Mouse (Mus musculus) forebrain, embryonic 14.5 days (tissue): ENCODE measurements at regions not wholly inside any gene's neighbourhood (a gene's known extent, or its start where the extent isn't known, plus 50 kb on each side); places are given as distances from the start of the nearest gene placed in this dataset.

Source experiments
- ATAC-seq: fragments of 200-750 bp; cut with Nextera tagmentation; 2 replicates; pipeline ENCODE4 v1.8.0; 2017; ENCODE audit warnings: mild to moderate bottlenecking, moderate library complexity
- DNase-seq: peaks from one replicate; pipeline ENCODE4 v3.0.0-alpha.2; 2015; ENCODE audit warnings: low spot score
- H3K27ac ChIP-seq: fragments of 300-500 bp; sonication (generic); 2 replicates; pipeline ENCODE4 v1.5.1; 2014; ENCODE audit warnings: low read depth, mild to moderate bottlenecking, control low read depth, low read length, moderate library complexity
- H3K27me3 ChIP-seq: fragments of 300-500 bp; sonication (generic); replicated peaks from 2 replicates; pipeline ENCODE4 v1.6.1; 2014; ENCODE audit warnings: low read length, control low read depth, mixed read lengths; ENCODE audit not compliant: control insufficient read depth, insufficient read depth
- H3K36me3 ChIP-seq: fragments of 300-500 bp; sonication (generic); 2 replicates; pipeline ENCODE4 v1.6.1; 2014; ENCODE audit warnings: low read length, control low read depth; ENCODE audit not compliant: control insufficient read depth, insufficient read depth
- H3K4me1 ChIP-seq: fragments of 300-500 bp; sonication (generic); 2 replicates; pipeline ENCODE4 v1.6.1; 2014; ENCODE audit warnings: antibody characterized with exemption, low read length, control low read depth; ENCODE audit not compliant: control insufficient read depth, insufficient read depth
- H3K4me2 ChIP-seq: fragments of 300-500 bp; sonication (generic); 2 replicates; pipeline ENCODE4 v1.6.1; 2014; ENCODE audit warnings: mild to moderate bottlenecking, control low read depth, low read length
- H3K4me3 ChIP-seq: fragments of 300-500 bp; sonication (generic); 2 replicates; pipeline ENCODE4 v1.5.1; 2014; ENCODE audit warnings: low read depth, low read length, control low read depth
- H3K9ac ChIP-seq: fragments of 300-500 bp; sonication (generic); 2 replicates; pipeline ENCODE4 v1.6.1; 2014; ENCODE audit warnings: mild to moderate bottlenecking, low read length, control low read depth, moderate library complexity
- H3K9me3 ChIP-seq: fragments of 300-500 bp; sonication (generic); replicated peaks from 2 replicates; pipeline ENCODE4 v1.6.1; 2016; ENCODE audit warnings: low read length, control low read depth, mixed read lengths; ENCODE audit not compliant: control insufficient read depth
- WGBS: fragments of 180-500 bp; shearing (Covaris S2); extraction: QIAGEN DNeasy Blood & Tissue Kit; methylation state at CpG from one replicate; pipeline ENCODE4 v1.1.7; 2014; 5-methylcytosine and 5-hydroxymethylcytosine counted together

GRCm38 (mm10) chr4:58643371-58643770, 89.7 kb upstream of the Lpar1 start:
- WGBS: 56% methylated on average over 4 of the region's 4 CpGs
- no peaks in the 10 kb centered on the region for H3K9me3 ChIP-seq
- H3K4me3 ChIP-seq: no peak overlapping the region
- H3K36me3 ChIP-seq: no peaks in the 10 kb centered on the region
- H3K27me3 ChIP-seq: no peaks in the 10 kb centered on the region
- no peak for DNase-seq
- no peak overlapping the region for H3K9ac ChIP-seq
- no peak overlapping the region for H3K4me2 ChIP-seq
- H3K4me1 ChIP-seq: no peaks in the 10 kb centered on the region
- H3K27ac ChIP-seq: no peak overlapping the region
- ATAC-seq: no peak

GRCm38 (mm10) chr4:58642236-58642635, 88.5 kb upstream of the Lpar1 start:
- WGBS: 76% methylated on average over 10 of the region's 10 CpGs
- DNase-seq: no peak
- H3K9me3 ChIP-seq: no peaks in the 10 kb centered on the region

GRCm38 (mm10) chr4:58632696-58633095, 79.0 kb upstream of the Lpar1 start:
- no peaks in the 10 kb centered on the region for H3K36me3 ChIP-seq
- H3K4me1 ChIP-seq: no peaks in the 10 kb centered on the region
- no peak overlapping the region for H3K4me3 ChIP-seq
- H3K9me3 ChIP-seq: no peaks in the 10 kb centered on the region
- no peak overlapping the region for H3K4me2 ChIP-seq
- DNase-seq (no peak), ATAC-seq (no peak)
- no peaks in the 10 kb centered on the region for H3K27me3 ChIP-seq
- 95% methylated on average over 1 of the region's 1 CpGs for WGBS
- no peak overlapping the region for H3K9ac ChIP-seq
- no peak overlapping the region for H3K27ac ChIP-seq

More at GRCm38 (mm10) chr4:58642236-58642635, 88.5 kb upstream of the Lpar1 start:
- Histone ChIP-seq H3K4me3 (no peak overlapping the region), H3K4me2 (no peak overlapping the region), H3K4me1 (no peaks in the 10 kb centered on the region), H3K9ac (no peak overlapping the region), H3K27me3 (no peaks in the 10 kb centered on the region), H3K27ac (no peak overlapping the region), H3K36me3 (no peaks in the 10 kb centered on the region)
- ATAC-seq: no peak

GRCm38 (mm10) chr4:58631415-58631814, 77.7 kb upstream of the Lpar1 start:
- no peaks in the 10 kb centered on the region for H3K4me1 ChIP-seq
- H3K9ac ChIP-seq: no peak overlapping the region
- DNase-seq (no peak), ATAC-seq (no peak)
- H3K27ac ChIP-seq: no peak overlapping the region
- no peak overlapping the region for H3K4me3 ChIP-seq
- H3K36me3 ChIP-seq: no peaks in the 10 kb centered on the region
- 89% methylated on average over 4 of the region's 4 CpGs for WGBS
- no peaks in the 10 kb centered on the region for H3K27me3 ChIP-seq
- H3K9me3 ChIP-seq: no peaks in the 10 kb centered on the region
- no peak overlapping the region for H3K4me2 ChIP-seq

- DNase-seq (no peak), ATAC-seq (no peak)
- 62% methylated on average over 7 of the region's 7 CpGs for WGBS
- no peaks in the 10 kb centered on the region for H3K9me3 ChIP-seq
- H3K4me2 ChIP-seq: no peak overlapping the region
- no peak overlapping the region for H3K4me3 ChIP-seq
- no peaks in the 10 kb centered on the region for H3K4me1 ChIP-seq
- no peaks in the 10 kb centered on the region for H3K36me3 ChIP-seq
- no peak overlapping the region for H3K27ac ChIP-seq
- no peaks in the 10 kb centered on the region for H3K27me3 ChIP-seq
- H3K9ac ChIP-seq: no peak overlapping the region
Observed at GRCm38 (mm10) chr4:58627021-58627420, 73.3 kb upstream of the Lpar1 start.

GRCm38 (mm10) chr4:58624059-58624458, 70.4 kb upstream of the Lpar1 start:
- Histone ChIP-seq H3K4me1 (no peaks in the 10 kb centered on the region), H3K9me3 (no peaks in the 10 kb centered on the region), H3K9ac (no peak overlapping the region), H3K4me3 (no peak overlapping the region), H3K27ac (no peak overlapping the region), H3K27me3 (no peaks in the 10 kb centered on the region), H3K4me2 (no peak overlapping the region), H3K36me3 (no peaks in the 10 kb centered on the region)
- no peak for ATAC-seq
- 77% methylated on average over 3 of the region's 3 CpGs for WGBS
- no peak for DNase-seq

GRCm38 (mm10) chr4:58620641-58621040, 66.9 kb upstream of the Lpar1 start:
- Histone ChIP-seq H3K27me3 (no peaks in the 10 kb centered on the region), H3K36me3 (no peaks in the 10 kb centered on the region), H3K27ac (no peak overlapping the region), H3K4me1 (no peaks in the 10 kb centered on the region), H3K4me2 (no peak overlapping the region), H3K9me3 (no peaks in the 10 kb centered on the region), H3K4me3 (no peak overlapping the region), H3K9ac (no peak overlapping the region)
- ATAC-seq: no peak
- 82% methylated on average over 3 of the region's 3 CpGs for WGBS
- DNase-seq: no peak

- WGBS: 95% methylated on average over 3 of the region's 3 CpGs
- ATAC-seq: no peak
- Histone ChIP-seq H3K27me3 (no peaks in the 10 kb centered on the region), H3K27ac (no peak overlapping the region), H3K9ac (no peak overlapping the region), H3K4me1 (no peaks in the 10 kb centered on the region), H3K4me2 (no peak overlapping the region), H3K4me3 (no peak overlapping the region), H3K36me3 (no peaks in the 10 kb centered on the region), H3K9me3 (no peaks in the 10 kb centered on the region)
- DNase-seq: no peak
Observed at GRCm38 (mm10) chr4:58617261-58617660, 63.6 kb upstream of the Lpar1 start.

- Histone ChIP-seq H3K36me3 (no peaks in the 10 kb centered on the region), H3K4me2 (no peak overlapping the region), H3K9me3 (no peaks in the 10 kb centered on the region), H3K4me3 (no peak overlapping the region), H3K27me3 (no peaks in the 10 kb centered on the region), H3K4me1 (no peaks in the 10 kb centered on the region), H3K9ac (no peak overlapping the region), H3K27ac (no peak overlapping the region)
- no peak for ATAC-seq
- no peak for DNase-seq
- 40% methylated on average over 6 of the region's 6 CpGs for WGBS
Observed at GRCm38 (mm10) chr4:58613536-58613935, 59.8 kb upstream of the Lpar1 start.
